Mouse (Mus musculus): Measurements from ENCODE around the gene Dpf3.

DNA sequence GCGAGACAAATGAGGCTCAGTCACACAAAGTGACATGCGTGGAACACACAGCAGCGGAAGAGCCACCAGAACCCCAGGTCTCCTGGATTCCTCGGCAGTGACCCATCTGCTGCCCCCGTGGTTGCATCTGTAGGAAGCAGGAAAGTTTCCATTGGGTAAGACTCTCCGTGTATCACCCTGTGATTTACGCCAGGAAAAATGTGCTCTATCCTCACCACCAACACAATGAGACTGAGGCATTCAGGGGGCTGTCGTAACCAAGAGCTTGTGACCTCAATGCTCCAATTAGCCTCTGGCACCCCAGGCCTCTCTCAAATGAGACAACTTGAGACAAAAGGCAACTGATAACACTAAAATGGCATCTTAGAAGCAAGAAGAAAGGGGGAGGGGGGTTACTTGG, 192.5 kb downstream of the Dpf3 start:
- TF ChIP-seq GATA1 (IDR thresholded peaks at IDR 0.05; ENCODE audit: low read length) (no peak), TAL1 (IDR thresholded peaks at IDR 0.05; ENCODE audit: low read length) (no peak)

All from erythroblast, embryonic 14.5 days (primary cell).